ENCODE assay signal across 8 mouse cellular contexts in the genomic region with DNA sequence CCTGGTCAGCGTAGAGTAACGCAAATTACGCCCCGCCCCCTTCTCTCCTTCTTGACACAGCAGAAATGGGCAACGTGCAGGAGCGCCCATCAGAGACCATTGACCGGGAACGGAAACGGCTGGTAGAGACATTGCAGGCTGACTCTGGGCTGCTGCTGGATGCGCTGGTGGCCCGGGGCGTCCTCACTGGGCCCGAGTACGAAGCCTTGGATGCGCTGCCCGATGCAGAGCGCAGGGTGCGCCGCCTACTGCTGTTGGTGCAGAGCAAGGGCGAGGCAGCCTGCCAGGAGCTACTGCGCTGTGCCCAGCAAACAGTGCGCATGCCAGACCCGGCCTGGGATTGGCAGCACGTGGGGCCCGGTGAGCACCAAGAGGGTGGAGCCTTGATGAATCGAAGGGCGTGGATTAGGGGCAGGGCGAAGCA. TPM values are rescaled to one million over a fixed set of nuclear protein-coding genes. Genes with fewer than 3 reads are reported as not detected.
DNase-seq lines count a peak whose midpoint lies in the region; ATAC-seq and TF ChIP-seq lines count a peak whose summit lies in the region.

No protein-coding gene starts in this region.

- ATAC-seq in lung, postnatal 0 days, result peak; percentile 77

- H3K9ac ChIP-seq in lung, postnatal 0 days (replicated peaks; ENCODE audit: low read depth), result no peak overlapping the region

- no peaks in the 10 kb centered on the region for H3K9me3 ChIP-seq in lung, postnatal 0 days (ENCODE audit: low read length)

- no peak for TF ChIP-seq EP300 in lung, postnatal 0 days (IDR thresholded peaks at IDR 0.05)

- TF ChIP-seq CTCF in lung, postnatal 0 days (IDR thresholded peaks at IDR 0.05), result peak; percentile 64

- H3K27me3 ChIP-seq in lung, postnatal 0 days (replicated peaks; ENCODE audit: insufficient read depth, low read length), result peaks cover 18% of the 10 kb centered on the region

- peak; percentile 95 for DNase-seq in adrenal gland, adult 2 months
- DNase-seq in cerebellum, postnatal 36 days, result peak; percentile 90 to 95
- peak; percentile 91 for DNase-seq in gastrocnemius, postnatal 10 days
- peak; percentile 73 for DNase-seq in induced T-regulatory cell, adult 2 months (ENCODE audit: low read depth)
- peak; percentile 84 to 88 for DNase-seq in layer of hippocampus, postnatal 36 days
- peak; percentile 87 for DNase-seq in lung, postnatal 0 days (ENCODE audit: low spot score)
- DNase-seq in right cerebral cortex, adult 18-20 months, result peak; percentile 91
- DNase-seq in yolk sac, embryonic 10.5 days (ENCODE audit: low spot score), result no peak

- no peak overlapping the region; the same call in 1 of the 2 replicates for H3K4me3 ChIP-seq in lung, postnatal 0 days (ENCODE audit: low read depth, low read length)

- H3K36me3 ChIP-seq in lung, postnatal 0 days (ENCODE audit: insufficient read depth, low read length), result no peaks in the 10 kb centered on the region

- H3K4me2 ChIP-seq in lung, postnatal 0 days (replicated peaks; ENCODE audit: low read depth, low read length), result peak overlapping the region; percentile 44

- 5% methylated on average over 28 of the region's 28 CpGs for WGBS in lung, postnatal 0 days

- no peak overlapping the region for H3K27ac ChIP-seq in lung, postnatal 0 days (ENCODE audit: low read length)

- H3K4me1 ChIP-seq in lung, postnatal 0 days (ENCODE audit: insufficient read depth, low read depth, low read length), result no peaks in the 10 kb centered on the region; the same call in none of the 2 replicates

RNA-seq across cellular contexts. Expression of a gene that starts 3.0 kb away (rescaled TPM):
- 10 to 100 TPM in 1 of 2 experiments, 1 to 10 TPM in 1; 6.2 to 10.3 TPM for total RNA-seq in adrenal gland, adult 2 months (2021)
- polyA plus RNA-seq in adrenal gland, adult 2 months (2012; rRNA removed), result 4.4 and 5.3 TPM in 2 replicates
- total RNA-seq in gastrocnemius, postnatal 10 days (2021), result 10 to 100 TPM; 22.3 to 22.8 TPM
- total RNA-seq in layer of hippocampus, postnatal 36 days (2021), result 1 to 10 TPM; 6.9 to 9.1 TPM
- 1.3 and 1.5 TPM in 2 replicates for polyA plus RNA-seq in lung, postnatal 0 days (2015; fragmentation: Nextera tagmentation; extraction: Ambion mirVana)

RNA-seq across cellular contexts. Expression of a gene that starts 9.3 kb away (rescaled TPM):
- 1 to 10 TPM; 2.3 TPM for total RNA-seq in adrenal gland, adult 2 months (2021)
- 1.8 and 2.3 TPM in 2 replicates for polyA plus RNA-seq in adrenal gland, adult 2 months (2012; rRNA removed)
- total RNA-seq in gastrocnemius, postnatal 10 days (2021), result under 1 TPM; 0.42 to 0.70 TPM
- total RNA-seq in layer of hippocampus, postnatal 36 days (2021), result 1 to 10 TPM; 4.9 to 7.0 TPM
- polyA plus RNA-seq in lung, postnatal 0 days (2015; fragmentation: Nextera tagmentation; extraction: Ambion mirVana), result 1.7 and 2.0 TPM in 2 replicates

RNA-seq across cellular contexts. Expression of a gene that starts 10.7 kb away (rescaled TPM):
- total RNA-seq in adrenal gland, adult 2 months (2021), result 1 to 10 TPM; 1.8 to 3.4 TPM
- 3.4 and 4.1 TPM in 2 replicates for polyA plus RNA-seq in adrenal gland, adult 2 months (2012; rRNA removed)
- total RNA-seq in gastrocnemius, postnatal 10 days (2021), result 1 to 10 TPM; 2.3 to 3.1 TPM
- 10 to 100 TPM; 20.5 to 23.4 TPM for total RNA-seq in layer of hippocampus, postnatal 36 days (2021)
- 2.4 and 2.7 TPM in 2 replicates for polyA plus RNA-seq in lung, postnatal 0 days (2015; fragmentation: Nextera tagmentation; extraction: Ambion mirVana)

RNA-seq across cellular contexts. Expression of a gene that starts 14.5 kb away (rescaled TPM):
- total RNA-seq in adrenal gland, adult 2 months (2021), result 1 to 10 TPM; 3.3 to 4.0 TPM
- 10.4 and 11.5 TPM in 2 replicates for polyA plus RNA-seq in adrenal gland, adult 2 months (2012; rRNA removed)
- total RNA-seq in gastrocnemius, postnatal 10 days (2021), result 1 to 10 TPM in 1 of 2 experiments, under 1 TPM in 1; 0.85 to 1.6 TPM
- total RNA-seq in layer of hippocampus, postnatal 36 days (2021), result 1 to 10 TPM; 1.0 TPM
- polyA plus RNA-seq in lung, postnatal 0 days (2015; fragmentation: Nextera tagmentation; extraction: Ambion mirVana), result 6.0 and 6.6 TPM in 2 replicates

RNA-seq across cellular contexts. Expression of a gene that starts 14.5 kb away (rescaled TPM):
- 10 to 100 TPM; 11.7 to 12.4 TPM for total RNA-seq in adrenal gland, adult 2 months (2021)
- 26.3 and 26.5 TPM in 2 replicates for polyA plus RNA-seq in adrenal gland, adult 2 months (2012; rRNA removed)
- total RNA-seq in gastrocnemius, postnatal 10 days (2021), result 1 to 10 TPM; 3.3 to 4.4 TPM
- 1 to 10 TPM; 8.2 to 9.0 TPM for total RNA-seq in layer of hippocampus, postnatal 36 days (2021)
- polyA plus RNA-seq in lung, postnatal 0 days (2015; fragmentation: Nextera tagmentation; extraction: Ambion mirVana), result 35.5 and 35.8 TPM in 2 replicates

Comparison
In these comparisons a context has a peak if more than half of its experiments do, and no peak if none do; other contexts are left out.
1. RNA of a gene that starts 10.7 kb away (total RNA-seq): 20.5 to 23.4 TPM in layer of hippocampus, postnatal 36 days; 1.8 to 3.4 TPM in adrenal gland, adult 2 months and 2.3 to 3.1 TPM in gastrocnemius, postnatal 10 days; every median in the first group is over 4 times any median in the second.